ENCODE assay signal across 16 mouse cellular contexts in genomic region chr12:79551274-79551673, GRCm38 (mm10).
"Had no signal": no experiment of that assay in that cellular context is flagged by ENCODE, and none has a peak within 500 bp of the region (broad histone marks: within the 10 kb centered on the region; RNA-seq: fewer than 3 reads in every experiment).

No protein-coding gene starts in this region.

- H3K4me3 ChIP-seq: layer of hippocampus, adult 2 months; limb, embryonic 12.5 days; limb, embryonic 15.5 days; lung, embryonic 15.5 days had no signal

- ATAC-seq: liver, postnatal 0 days had no signal

- H3K36me3 ChIP-seq: limb, embryonic 12.5 days; limb, embryonic 15.5 days; lung, embryonic 15.5 days had no signal

- H3K9me3 ChIP-seq: limb, embryonic 12.5 days; limb, embryonic 15.5 days; lung, embryonic 15.5 days had no signal

- DNase-seq: kidney, postnatal 25 days; layer of hippocampus, adult 9-11 months; liver, postnatal 0 days; lung, postnatal 14 days; lung, postnatal 4 days; midbrain, embryonic 14.5 days; thymus, adult 18-20 months; thymus, postnatal 36 days had no signal

- H3K27ac ChIP-seq: kidney, postnatal 0 days; layer of hippocampus, adult 2 months; limb, embryonic 12.5 days; limb, embryonic 15.5 days; liver, embryonic 14.5 days; lung, embryonic 15.5 days had no signal

- H3K27me3 ChIP-seq: limb, embryonic 12.5 days; limb, embryonic 15.5 days; lung, embryonic 15.5 days had no signal

- H3K9ac ChIP-seq: limb, embryonic 12.5 days; limb, embryonic 15.5 days; liver, embryonic 14.5 days; liver, postnatal 0 days; lung, embryonic 15.5 days had no signal

- H3K4me2 ChIP-seq: limb, embryonic 12.5 days; limb, embryonic 15.5 days; liver, embryonic 11.5 days; lung, embryonic 15.5 days; midbrain, embryonic 11.5 days had no signal
